Mouse (Mus musculus) olfactory bulb, adult 2 months (tissue): ENCODE data around the gene Psme2.

Experiments used
- CTCF ChIP-seq: fragments of 200-500 bp; IDR thresholded peaks from 2 replicates; pipeline ENCODE4 v1.5.1; 2012; ENCODE audit warnings: low read depth, mild to moderate bottlenecking, low read length, moderate library complexity; ENCODE audit not compliant: insufficient read depth
- POLR2A ChIP-seq: fragments of 200-500 bp; IDR thresholded peaks from 2 replicates; pipeline ENCODE4 v1.6.1; 2012; ENCODE audit warnings: mild to moderate bottlenecking, low read depth, low read length, moderate library complexity; ENCODE audit not compliant: insufficient read depth

- no peak for TF ChIP-seq CTCF
- no peak; the same call in 1 of the 2 replicates for TF ChIP-seq POLR2A
Observed at GRCm38 (mm10) chr14:55590748-55591330, at the start of gene Psme2.
